Mouse (Mus musculus): ENCODE measurements around the gene Iqcg. TPM values are rescaled to one million over a fixed set of nuclear protein-coding genes. Genes with fewer than 3 reads are reported as not detected.
"Not testable (repeated sequence)": the region's sequence is repeated elsewhere in the genome, so short reads cannot be mapped to it uniquely, and the experiment has no call there.

Gene Iqcg
- polyA plus RNA-seq, 1 experiment from 2014 or later: 7.4 TPM

DNA sequence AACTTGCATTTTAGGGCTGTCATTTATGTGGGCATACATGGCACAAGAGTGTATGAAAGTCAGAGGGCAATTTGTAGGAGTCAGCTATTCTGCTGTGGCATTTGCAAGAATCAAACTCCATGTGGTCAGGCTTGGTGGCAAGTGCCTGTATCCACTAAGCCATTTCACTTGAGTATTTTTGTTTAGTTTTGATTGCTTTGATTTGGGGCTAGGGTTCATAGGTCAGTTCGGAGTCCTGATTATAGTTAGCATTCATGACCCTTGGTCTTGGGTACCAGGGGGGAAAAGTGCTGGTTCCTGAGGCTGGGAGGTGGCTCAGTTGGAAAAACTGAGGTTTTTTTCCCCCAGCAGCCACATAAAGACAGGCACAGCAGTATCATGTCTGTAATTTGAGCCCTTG is 3.5 kb upstream of the Iqcg start:
- 83% methylated on average over 1 of the region's 1 CpGs for WGBS
- Histone ChIP-seq H3K9ac (ENCODE audit: low read depth, low read length) (no peak overlapping the region), H3K4me1 (ENCODE audit: control insufficient read depth, insufficient read depth, low read length) (peaks cover 19% of the 10 kb centered on the region), H3K27ac (replicated peaks; ENCODE audit: low read depth, low read length) (no peak overlapping the region), H3K9me3 (ENCODE audit: control insufficient read depth, low read length) (no peaks in the 10 kb centered on the region), H3K4me2 (ENCODE audit: low read depth, low read length) (no peak overlapping the region), H3K27me3 (replicated peaks; ENCODE audit: control insufficient read depth, insufficient read depth, low read length) (no peaks in the 10 kb centered on the region), H3K36me3 (ENCODE audit: control insufficient read depth, insufficient read depth, low read length) (peaks cover 32% of the 10 kb centered on the region), H3K4me3 (ENCODE audit: low read depth, low read length) (no peak overlapping the region)
- DNase-seq (ENCODE audit: low spot score) (no peak), ATAC-seq (ENCODE audit: low read depth) (no peak)

DNA sequence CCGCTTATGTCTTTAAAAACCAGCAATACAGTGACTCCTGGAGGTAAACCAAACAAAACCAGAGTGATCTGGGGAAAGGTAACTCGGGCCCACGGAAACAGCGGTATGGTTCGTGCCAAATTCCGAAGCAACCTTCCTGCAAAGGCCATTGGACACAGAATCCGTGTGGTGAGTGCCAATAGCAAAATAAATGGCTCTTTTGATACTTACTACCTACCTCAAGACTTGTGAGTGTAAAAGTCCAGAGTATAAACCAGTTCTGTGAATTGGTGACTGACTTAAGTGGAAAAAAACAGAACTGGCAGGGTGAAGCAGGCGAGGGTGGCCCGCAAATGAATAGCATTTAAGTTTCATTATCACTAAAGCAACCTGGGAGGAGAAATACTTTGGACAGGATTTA is 2.6 kb upstream of the Iqcg start:
- 87% methylated on average over 9 of the region's 9 CpGs for WGBS
- not testable (repeated sequence) for DNase-seq (ENCODE audit: low spot score); H3K27ac ChIP-seq (replicated peaks; ENCODE audit: low read depth, low read length); ATAC-seq (ENCODE audit: low read depth); H3K4me2 ChIP-seq (ENCODE audit: low read depth, low read length); H3K4me3 ChIP-seq (ENCODE audit: low read depth, low read length); H3K9ac ChIP-seq (ENCODE audit: low read depth, low read length); H3K9me3 ChIP-seq (ENCODE audit: control insufficient read depth, low read length); H3K27me3 ChIP-seq (replicated peaks; ENCODE audit: control insufficient read depth, insufficient read depth, low read length)
- Histone ChIP-seq H3K4me1 (ENCODE audit: control insufficient read depth, insufficient read depth, low read length) (peaks cover 19% of the 10 kb centered on the region), H3K36me3 (ENCODE audit: control insufficient read depth, insufficient read depth, low read length) (peaks cover 32% of the 10 kb centered on the region)

DNA sequence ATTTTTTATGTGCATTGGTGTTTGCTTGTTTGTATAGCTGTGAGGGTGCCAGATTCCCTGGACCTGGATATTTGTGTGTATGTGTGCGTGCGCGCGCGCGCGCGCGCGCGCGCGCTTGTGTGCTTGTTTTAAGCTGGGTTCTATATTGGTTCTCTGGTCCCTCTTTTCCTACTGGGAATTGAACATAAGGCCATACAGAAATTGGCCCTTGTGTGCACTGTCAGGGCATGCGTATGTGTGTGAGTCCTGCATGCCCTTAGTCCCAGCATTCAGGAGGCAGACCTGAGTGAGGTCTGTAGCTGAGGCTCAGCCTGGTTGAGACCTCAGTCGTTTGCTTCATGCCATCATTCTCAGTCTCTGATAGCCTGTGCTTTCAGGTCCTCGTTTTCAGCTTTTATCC is 2.0 kb upstream of the Iqcg start:
- peaks cover 32% of the 10 kb centered on the region for H3K36me3 ChIP-seq (ENCODE audit: control insufficient read depth, insufficient read depth, low read length)
- H3K9ac ChIP-seq (ENCODE audit: low read depth, low read length): peak overlapping the region; percentile 97
- H3K27me3 ChIP-seq (replicated peaks; ENCODE audit: control insufficient read depth, insufficient read depth, low read length): no peaks in the 10 kb centered on the region
- H3K4me1 ChIP-seq (ENCODE audit: control insufficient read depth, insufficient read depth, low read length): peaks cover 16% of the 10 kb centered on the region
- no peak for DNase-seq (ENCODE audit: low spot score)
- peak overlapping the region; percentile 73 for H3K4me2 ChIP-seq (ENCODE audit: low read depth, low read length)
- peak overlapping the region; percentile 93 for H3K4me3 ChIP-seq (ENCODE audit: low read depth, low read length)
- H3K27ac ChIP-seq (replicated peaks; ENCODE audit: low read depth, low read length): no peak overlapping the region
- no peaks in the 10 kb centered on the region for H3K9me3 ChIP-seq (ENCODE audit: control insufficient read depth, low read length)
- WGBS: 91% methylated on average over 16 of the region's 16 CpGs
- no peak for ATAC-seq (ENCODE audit: low read depth)

- Histone ChIP-seq H3K36me3 (ENCODE audit: control insufficient read depth, insufficient read depth, low read length) (peaks cover 32% of the 10 kb centered on the region), H3K27me3 (replicated peaks; ENCODE audit: control insufficient read depth, insufficient read depth, low read length) (no peaks in the 10 kb centered on the region), H3K9ac (ENCODE audit: low read depth, low read length) (peak overlapping the region; percentile 97), H3K4me2 (ENCODE audit: low read depth, low read length) (peak overlapping the region; percentile 73), H3K4me1 (ENCODE audit: control insufficient read depth, insufficient read depth, low read length) (peaks cover 12% of the 10 kb centered on the region), H3K9me3 (ENCODE audit: control insufficient read depth, low read length) (no peaks in the 10 kb centered on the region), H3K27ac (replicated peaks; ENCODE audit: low read depth, low read length) (peak overlapping the region; percentile 92), H3K4me3 (ENCODE audit: low read depth, low read length) (peak overlapping the region; percentile 93)
- ATAC-seq (ENCODE audit: low read depth): no peak
- 1% methylated on average over 18 of the region's 24 CpGs for WGBS
- DNase-seq (ENCODE audit: low spot score): peak; percentile 20
These were observed 768 bp upstream of the Iqcg start for GRCm38 (mm10) chr16:33056786-33057185.

- H3K9ac ChIP-seq (ENCODE audit: low read depth, low read length): peak overlapping the region; percentile 97
- ATAC-seq (ENCODE audit: low read depth) (no peak; the same call in 1 of the 2 replicates), DNase-seq (ENCODE audit: low spot score) (no peak)
- peaks cover 10% of the 10 kb centered on the region for H3K4me1 ChIP-seq (ENCODE audit: control insufficient read depth, insufficient read depth, low read length)
- no peaks in the 10 kb centered on the region for H3K9me3 ChIP-seq (ENCODE audit: control insufficient read depth, low read length)
- 23% methylated on average over 10 of the region's 10 CpGs for WGBS
- H3K36me3 ChIP-seq (ENCODE audit: control insufficient read depth, insufficient read depth, low read length): peaks cover 29% of the 10 kb centered on the region
- H3K4me2 ChIP-seq (ENCODE audit: low read depth, low read length): peak overlapping the region; percentile 73
- no peak overlapping the region; the same call in 1 of the 2 replicates for H3K27ac ChIP-seq (replicated peaks; ENCODE audit: low read depth, low read length)
- peak overlapping the region; percentile 93 for H3K4me3 ChIP-seq (ENCODE audit: low read depth, low read length)
- no peaks in the 10 kb centered on the region for H3K27me3 ChIP-seq (replicated peaks; ENCODE audit: control insufficient read depth, insufficient read depth, low read length)
These were observed 363 bp downstream of the Iqcg start for GRCm38 (mm10) chr16:33055655-33056054.

DNA sequence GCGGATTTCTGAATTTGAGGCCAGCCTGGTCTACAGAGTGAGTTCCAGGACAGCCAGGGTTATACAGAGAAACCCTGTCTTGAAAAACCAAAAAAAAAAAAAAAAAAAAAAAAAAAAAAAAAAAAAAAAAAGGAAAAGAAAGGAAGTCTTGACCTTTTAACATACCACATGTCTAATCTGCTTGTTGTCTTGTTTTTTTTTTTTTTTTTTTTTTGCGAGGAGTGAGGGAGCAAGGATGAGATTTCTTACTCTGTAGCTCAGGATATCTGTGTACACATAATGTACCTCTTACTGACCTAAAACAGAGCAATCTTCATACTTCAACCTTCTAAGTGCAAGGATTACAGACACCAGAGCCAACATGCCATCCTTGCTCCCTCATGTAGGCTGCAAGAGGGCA is 1.1 kb downstream of the Iqcg start:
- H3K4me2 ChIP-seq (ENCODE audit: low read depth, low read length); ATAC-seq (ENCODE audit: low read depth); H3K4me3 ChIP-seq (ENCODE audit: low read depth, low read length); H3K4me1 ChIP-seq (ENCODE audit: control insufficient read depth, insufficient read depth, low read length); DNase-seq (ENCODE audit: low spot score); H3K27ac ChIP-seq (replicated peaks; ENCODE audit: low read depth, low read length); H3K27me3 ChIP-seq (replicated peaks; ENCODE audit: control insufficient read depth, insufficient read depth, low read length); H3K9ac ChIP-seq (ENCODE audit: low read depth, low read length); H3K9me3 ChIP-seq (ENCODE audit: control insufficient read depth, low read length): not testable (repeated sequence)
- H3K36me3 ChIP-seq (ENCODE audit: control insufficient read depth, insufficient read depth, low read length): peaks cover 22% of the 10 kb centered on the region
- 88% methylated on average over 2 of the region's 2 CpGs for WGBS

DNA sequence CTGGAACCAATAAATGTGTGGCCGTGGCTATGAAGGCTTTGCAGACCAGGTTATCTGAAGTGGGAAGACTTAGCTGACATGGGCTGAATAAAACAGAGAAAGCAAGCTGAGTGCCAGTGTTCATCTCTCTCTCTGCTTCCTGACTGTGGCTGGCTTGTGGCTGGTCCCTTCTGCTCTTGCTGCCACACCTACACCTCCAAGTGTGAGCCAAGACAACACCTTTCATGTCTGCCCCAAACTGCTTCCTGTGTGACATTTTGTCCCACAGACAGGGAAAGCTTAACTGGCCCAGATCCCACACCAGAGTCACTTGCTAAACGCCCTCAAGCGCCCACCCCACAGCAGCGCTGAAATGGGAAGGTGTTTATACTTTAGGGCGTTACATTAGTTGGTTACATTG is 2.9 kb downstream of the Iqcg start:
- Histone ChIP-seq H3K4me2 (ENCODE audit: low read depth, low read length) (no peak overlapping the region), H3K36me3 (ENCODE audit: control insufficient read depth, insufficient read depth, low read length) (peaks cover 4% of the 10 kb centered on the region), H3K27me3 (replicated peaks; ENCODE audit: control insufficient read depth, insufficient read depth, low read length) (no peaks in the 10 kb centered on the region), H3K4me3 (ENCODE audit: low read depth, low read length) (no peak overlapping the region), H3K27ac (replicated peaks; ENCODE audit: low read depth, low read length) (no peak overlapping the region), H3K4me1 (ENCODE audit: control insufficient read depth, insufficient read depth, low read length) (peaks cover 8% of the 10 kb centered on the region), H3K9me3 (ENCODE audit: control insufficient read depth, low read length) (no peaks in the 10 kb centered on the region), H3K9ac (ENCODE audit: low read depth, low read length) (no peak overlapping the region)
- no peak for DNase-seq (ENCODE audit: low spot score)
- no peak for ATAC-seq (ENCODE audit: low read depth)
- 68% methylated on average over 5 of the region's 5 CpGs for WGBS

GRCm38 (mm10) chr16:33049809-33050208 is 6.2 kb downstream of the Iqcg start:
- no peak overlapping the region for H3K9ac ChIP-seq (ENCODE audit: low read depth, low read length)
- no peak for DNase-seq (ENCODE audit: low spot score)
- ATAC-seq (ENCODE audit: low read depth): no peak
- H3K36me3 ChIP-seq (ENCODE audit: control insufficient read depth, insufficient read depth, low read length): no peaks in the 10 kb centered on the region
- H3K27ac ChIP-seq (replicated peaks; ENCODE audit: low read depth, low read length): no peak overlapping the region
- no peak overlapping the region for H3K4me3 ChIP-seq (ENCODE audit: low read depth, low read length)
- H3K27me3 ChIP-seq (replicated peaks; ENCODE audit: control insufficient read depth, insufficient read depth, low read length): no peaks in the 10 kb centered on the region
- H3K9me3 ChIP-seq (ENCODE audit: control insufficient read depth, low read length): no peaks in the 10 kb centered on the region
- WGBS: 89% methylated on average over 16 of the region's 16 CpGs
- H3K4me2 ChIP-seq (ENCODE audit: low read depth, low read length): no peak overlapping the region
- H3K4me1 ChIP-seq (ENCODE audit: control insufficient read depth, insufficient read depth, low read length): no peaks in the 10 kb centered on the region

DNA sequence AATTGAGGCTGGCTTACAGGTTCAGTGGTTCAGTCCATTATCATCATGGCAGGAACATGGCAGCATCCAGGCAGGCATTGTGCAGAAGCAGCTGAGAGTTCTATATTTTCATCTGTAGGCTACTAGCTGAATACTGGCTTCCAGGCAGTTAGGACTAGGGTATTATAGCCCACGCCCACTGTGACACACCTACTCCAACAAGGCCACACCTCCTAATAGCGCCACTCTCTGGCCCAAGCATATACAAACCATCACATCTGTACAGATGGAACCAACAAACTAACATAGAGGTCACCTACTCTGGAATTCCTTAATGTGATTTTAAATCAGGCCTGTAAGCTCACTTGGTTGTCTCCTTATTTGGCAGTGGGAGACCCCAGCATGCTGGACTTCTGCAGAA is 7.3 kb downstream of the Iqcg start:
- H3K9me3 ChIP-seq (ENCODE audit: control insufficient read depth, low read length): no peaks in the 10 kb centered on the region
- no peaks in the 10 kb centered on the region for H3K4me1 ChIP-seq (ENCODE audit: control insufficient read depth, insufficient read depth, low read length)
- ATAC-seq (ENCODE audit: low read depth): no peak
- no peaks in the 10 kb centered on the region for H3K27me3 ChIP-seq (replicated peaks; ENCODE audit: control insufficient read depth, insufficient read depth, low read length)
- WGBS: 70% methylated on average over 2 of the region's 2 CpGs
- H3K9ac ChIP-seq (ENCODE audit: low read depth, low read length): no peak overlapping the region
- H3K36me3 ChIP-seq (ENCODE audit: control insufficient read depth, insufficient read depth, low read length): no peaks in the 10 kb centered on the region
- no peak overlapping the region for H3K4me3 ChIP-seq (ENCODE audit: low read depth, low read length)
- no peak overlapping the region for H3K4me2 ChIP-seq (ENCODE audit: low read depth, low read length)
- no peak overlapping the region for H3K27ac ChIP-seq (replicated peaks; ENCODE audit: low read depth, low read length)
- DNase-seq (ENCODE audit: low spot score): no peak
